Mouse (Mus musculus): ENCODE measurements around the gene Bod1l. TPM values are rescaled to one million over a fixed set of nuclear protein-coding genes. Genes with fewer than 3 reads are reported as not detected.

Bod1l gene
- polyA plus RNA-seq, 1 experiment from 2014 or later = 29.4 TPM

GRCm38 (mm10) chr5:41762947-41763730 is 81.0 kb downstream of the Bod1l start:
- 1% methylated on average over 41 of the region's 41 CpGs for WGBS
- peak overlapping the region; percentile 39; the same call in 1 of the 2 replicates for H3K9ac ChIP-seq
- no peak overlapping the region for H3K27ac ChIP-seq
- no peaks in the 10 kb centered on the region for H3K9me3 ChIP-seq
- H3K4me2 ChIP-seq (replicated peaks) = peak overlapping the region; percentile 61
- no peaks in the 10 kb centered on the region for H3K36me3 ChIP-seq
- H3K4me1 ChIP-seq = peaks cover 34% of the 10 kb centered on the region
- peak overlapping the region; percentile 34 for H3K4me3 ChIP-seq
- peak; percentile 0; the same call in 1 of the 2 replicates for ATAC-seq (ENCODE audit: low FRiP score, low read depth)
- peaks cover 94% of the 10 kb centered on the region for H3K27me3 ChIP-seq (replicated peaks)

- no peak overlapping the region for H3K9ac ChIP-seq
- H3K4me3 ChIP-seq = peak overlapping the region; percentile 34; the same call in 1 of the 2 replicates
- no peaks in the 10 kb centered on the region for H3K36me3 ChIP-seq
- H3K4me1 ChIP-seq = peaks cover 26% of the 10 kb centered on the region
- peak overlapping the region; percentile 61; the same call in 1 of the 2 replicates for H3K4me2 ChIP-seq (replicated peaks)
- H3K9me3 ChIP-seq = no peaks in the 10 kb centered on the region
- peaks cover 94% of the 10 kb centered on the region for H3K27me3 ChIP-seq (replicated peaks)
- no peak overlapping the region for H3K27ac ChIP-seq
- WGBS = 1% methylated on average over 27 of the region's 27 CpGs
- ATAC-seq (ENCODE audit: low FRiP score, low read depth) = no peak
These were observed 81.8 kb downstream of the Bod1l start for GRCm38 (mm10) chr5:41762141-41762946.

- Histone ChIP-seq H3K27me3 (replicated peaks) (peaks cover 94% of the 10 kb centered on the region), H3K36me3 (no peaks in the 10 kb centered on the region), H3K9ac (no peak overlapping the region), H3K4me3 (peak overlapping the region; percentile 34; the same call in 1 of the 2 replicates), H3K4me1 (peaks cover 23% of the 10 kb centered on the region), H3K9me3 (no peaks in the 10 kb centered on the region), H3K27ac (no peak overlapping the region), H3K4me2 (replicated peaks) (peak overlapping the region; percentile 37; the same call in 1 of the 2 replicates)
- ATAC-seq (ENCODE audit: low FRiP score, low read depth) = no peak
- under 1% methylated on average over 53 of the region's 56 CpGs for WGBS
These were observed 82.5 kb downstream of the Bod1l start for GRCm38 (mm10) chr5:41761509-41762140.

- no peak overlapping the region for H3K9ac ChIP-seq
- 3% methylated on average over 22 of the region's 22 CpGs for WGBS
- no peak overlapping the region for H3K27ac ChIP-seq
- H3K4me1 ChIP-seq = peaks cover 23% of the 10 kb centered on the region
- no peaks in the 10 kb centered on the region for H3K36me3 ChIP-seq
- peak overlapping the region; percentile 37; the same call in 1 of the 2 replicates for H3K4me2 ChIP-seq (replicated peaks)
- no peak for ATAC-seq (ENCODE audit: low FRiP score, low read depth)
- H3K27me3 ChIP-seq (replicated peaks) = peaks cover 93% of the 10 kb centered on the region
- no peaks in the 10 kb centered on the region for H3K9me3 ChIP-seq
- peak overlapping the region; percentile 34; the same call in 1 of the 2 replicates for H3K4me3 ChIP-seq
These were observed 83.1 kb downstream of the Bod1l start for GRCm38 (mm10) chr5:41760831-41761508.

GRCm38 (mm10) chr5:41760071-41760470 is 84.0 kb downstream of the Bod1l start:
- H3K27me3 ChIP-seq (replicated peaks) = peaks cover 96% of the 10 kb centered on the region
- H3K4me3 ChIP-seq = no peak overlapping the region
- H3K4me2 ChIP-seq (replicated peaks) = no peak overlapping the region
- H3K27ac ChIP-seq = no peak overlapping the region
- no peak for ATAC-seq (ENCODE audit: low FRiP score, low read depth)
- WGBS = 3% methylated on average over 8 of the region's 8 CpGs
- peaks cover 23% of the 10 kb centered on the region for H3K4me1 ChIP-seq
- no peaks in the 10 kb centered on the region for H3K9me3 ChIP-seq
- H3K36me3 ChIP-seq = no peaks in the 10 kb centered on the region
- H3K9ac ChIP-seq = no peak overlapping the region

- no peaks in the 10 kb centered on the region for H3K9me3 ChIP-seq
- WGBS = 7% methylated on average over 19 of the region's 19 CpGs
- no peak for ATAC-seq (ENCODE audit: low FRiP score, low read depth)
- no peak overlapping the region for H3K9ac ChIP-seq
- peaks cover 97% of the 10 kb centered on the region for H3K27me3 ChIP-seq (replicated peaks)
- H3K4me2 ChIP-seq (replicated peaks) = no peak overlapping the region
- peaks cover 15% of the 10 kb centered on the region for H3K4me1 ChIP-seq
- no peak overlapping the region for H3K4me3 ChIP-seq
- H3K36me3 ChIP-seq = no peaks in the 10 kb centered on the region
- H3K27ac ChIP-seq = no peak overlapping the region
These were observed 85.2 kb downstream of the Bod1l start for GRCm38 (mm10) chr5:41758671-41759639.

- Histone ChIP-seq H3K36me3 (no peaks in the 10 kb centered on the region), H3K9ac (no peak overlapping the region), H3K9me3 (no peaks in the 10 kb centered on the region), H3K4me2 (replicated peaks) (no peak overlapping the region), H3K4me3 (no peak overlapping the region), H3K4me1 (0 out of 2 replicates have a peak, but pooled peaks cover 6% of the 10 kb centered on the region), H3K27me3 (replicated peaks) (peaks cover 95% of the 10 kb centered on the region), H3K27ac (no peak overlapping the region)
- 5% methylated on average over 5 of the region's 5 CpGs for WGBS
- ATAC-seq (ENCODE audit: low FRiP score, low read depth) = no peak
These were observed 86.8 kb downstream of the Bod1l start for GRCm38 (mm10) chr5:41757338-41757737.

DNA sequence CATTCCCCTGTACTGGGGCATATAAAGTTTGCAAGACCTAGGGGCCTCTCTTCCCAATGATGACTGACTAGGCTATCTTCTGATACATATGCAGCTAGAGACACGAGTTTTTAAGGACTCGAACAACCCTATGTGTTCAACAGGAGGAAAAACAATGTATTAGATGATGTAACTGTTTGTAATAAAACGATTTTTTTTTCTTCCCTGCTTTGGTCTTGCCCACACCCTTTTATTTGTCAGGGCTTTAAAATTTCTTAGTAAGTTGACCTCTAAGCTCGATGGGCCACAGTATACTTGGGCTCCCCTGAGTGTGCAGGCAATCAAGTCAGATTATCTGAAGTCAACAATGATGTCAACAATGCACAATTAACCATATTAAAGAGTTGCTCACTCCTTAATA is 87.7 kb downstream of the Bod1l start:
- 2% methylated on average over 4 of the region's 4 CpGs for WGBS
- no peaks in the 10 kb centered on the region for H3K36me3 ChIP-seq
- H3K27ac ChIP-seq = no peak overlapping the region
- no peak overlapping the region for H3K4me2 ChIP-seq (replicated peaks)
- H3K27me3 ChIP-seq (replicated peaks) = peaks cover 95% of the 10 kb centered on the region
- no peak for ATAC-seq (ENCODE audit: low FRiP score, low read depth)
- no peak overlapping the region for H3K4me3 ChIP-seq
- H3K9ac ChIP-seq = no peak overlapping the region
- H3K9me3 ChIP-seq = no peaks in the 10 kb centered on the region
- H3K4me1 ChIP-seq = 0 out of 2 replicates have a peak, but pooled peaks cover under 1% of the 10 kb centered on the region

DNA sequence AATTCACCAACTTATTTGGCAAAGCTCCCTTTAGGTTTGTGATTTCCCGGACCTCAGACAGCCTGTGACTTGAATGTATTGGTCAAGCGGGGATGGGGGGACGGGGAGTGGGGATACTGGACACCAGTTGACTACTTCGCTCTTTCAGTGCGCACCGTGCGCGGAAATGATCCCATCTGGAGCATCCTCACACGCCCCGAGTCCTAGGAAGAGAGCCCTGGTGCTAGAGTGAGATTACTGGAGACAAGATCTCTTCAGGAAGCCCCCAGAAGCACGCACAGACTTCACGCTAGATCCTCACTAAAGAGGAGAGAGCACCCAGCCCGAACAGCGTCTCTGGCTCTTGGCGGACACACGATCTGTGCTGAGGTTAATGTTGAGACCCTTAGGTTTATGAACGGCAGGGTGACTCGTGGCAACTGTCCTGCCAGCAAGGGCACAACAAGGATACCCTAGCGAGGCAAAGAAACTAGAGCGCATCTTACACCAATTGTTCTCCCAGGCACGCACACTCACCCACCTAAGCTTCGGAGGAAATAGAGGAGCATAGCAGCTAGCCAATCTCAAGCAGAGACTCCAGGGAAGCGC is 88.6 kb downstream of the Bod1l start:
- ATAC-seq (ENCODE audit: low FRiP score, low read depth) = no peak
- no peak overlapping the region for H3K4me2 ChIP-seq (replicated peaks)
- H3K27me3 ChIP-seq (replicated peaks) = peaks cover 96% of the 10 kb centered on the region
- H3K4me1 ChIP-seq = no peaks in the 10 kb centered on the region
- H3K9ac ChIP-seq = no peak overlapping the region
- WGBS = 2% methylated on average over 23 of the region's 23 CpGs
- no peaks in the 10 kb centered on the region for H3K36me3 ChIP-seq
- no peak overlapping the region for H3K4me3 ChIP-seq
- H3K27ac ChIP-seq = no peak overlapping the region
- no peaks in the 10 kb centered on the region for H3K9me3 ChIP-seq

DNA sequence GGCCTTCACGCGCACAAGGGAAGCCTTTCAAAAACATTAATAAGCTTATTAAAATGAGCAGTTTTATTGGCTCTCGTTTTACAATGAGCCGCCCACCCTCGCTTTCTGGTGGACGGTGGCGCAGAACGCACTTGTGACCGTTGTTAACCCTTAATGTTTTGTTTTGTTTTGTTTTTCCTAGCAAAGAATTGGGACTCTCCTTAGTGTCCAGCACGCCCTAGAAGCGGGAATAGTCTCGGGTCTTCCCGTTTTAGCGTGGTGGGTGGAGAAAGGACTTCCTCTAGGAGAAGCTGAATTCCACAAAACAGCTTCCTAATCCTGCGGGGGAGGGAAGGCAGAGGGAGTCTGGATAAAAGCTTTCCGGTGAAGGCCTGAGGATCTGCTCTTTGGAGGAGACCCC is 89.3 kb downstream of the Bod1l start:
- no peak overlapping the region; the same call in 1 of the 2 replicates for H3K4me2 ChIP-seq (replicated peaks)
- no peaks in the 10 kb centered on the region for H3K36me3 ChIP-seq
- no peak overlapping the region for H3K9ac ChIP-seq
- no peaks in the 10 kb centered on the region for H3K4me1 ChIP-seq
- ATAC-seq (ENCODE audit: low FRiP score, low read depth) = no peak
- H3K9me3 ChIP-seq = no peaks in the 10 kb centered on the region
- WGBS = under 1% methylated on average over 16 of the region's 16 CpGs
- H3K27me3 ChIP-seq (replicated peaks) = peaks cover 96% of the 10 kb centered on the region
- no peak overlapping the region for H3K27ac ChIP-seq
- H3K4me3 ChIP-seq = no peak overlapping the region
